Mouse (Mus musculus) WW6 (cell line): Measurements from ENCODE around the gene Zfp444.

Experiments
- DNase-seq: peaks from one replicate; pipeline ENCODE4 v3.0.0-alpha.2; 2013; ENCODE audit warnings: low read depth, low spot score

Zfp444 gene

GRCm38 (mm10) chr7:6172006-6172649, at the start of gene Zfp444:
Gene Zfp444, plus strand, starts transcription at chr7:6172226.
- peak; percentile 98 for DNase-seq

DNA sequence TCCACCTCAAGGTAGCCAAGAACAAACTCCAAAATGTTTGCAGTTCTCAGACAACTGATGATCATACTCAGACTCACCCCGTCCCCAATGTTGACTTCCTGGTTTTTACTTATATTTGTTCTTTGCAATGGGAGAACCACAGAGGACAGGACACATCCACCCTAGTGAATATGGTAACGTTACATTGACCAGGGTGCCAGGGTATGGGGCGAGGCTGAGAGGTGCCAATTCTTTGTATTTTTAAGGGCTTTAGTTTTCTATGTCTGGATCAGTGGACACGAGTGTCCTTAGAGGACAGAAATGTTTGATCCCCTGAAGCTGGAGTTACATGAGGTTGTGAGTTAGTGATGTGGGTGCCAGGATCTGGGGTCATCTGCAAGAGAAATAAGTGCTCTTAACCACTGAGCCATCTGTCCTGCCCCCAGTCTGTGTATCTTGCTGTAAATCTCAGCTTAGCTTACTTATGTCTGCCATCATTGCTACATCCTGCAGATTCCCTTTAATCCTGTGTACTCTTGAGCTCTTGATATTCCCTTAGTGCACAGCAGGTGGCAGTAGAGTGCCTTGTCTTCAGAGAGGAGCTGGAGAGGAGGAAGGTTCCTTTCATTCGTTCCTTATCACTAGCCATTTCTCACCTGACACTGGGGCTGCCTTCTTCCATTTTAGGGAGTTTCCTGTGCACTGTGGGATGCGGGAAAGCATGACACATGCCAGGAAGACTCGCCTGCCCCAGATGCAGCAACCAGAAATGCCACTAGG, 45.2 kb upstream of the Zfp444 start:
- peak; percentile 43 for DNase-seq

GRCm38 (mm10) chr7:6130346-6130745, 41.7 kb upstream of the Zfp444 start:
- no peak for DNase-seq

DNA sequence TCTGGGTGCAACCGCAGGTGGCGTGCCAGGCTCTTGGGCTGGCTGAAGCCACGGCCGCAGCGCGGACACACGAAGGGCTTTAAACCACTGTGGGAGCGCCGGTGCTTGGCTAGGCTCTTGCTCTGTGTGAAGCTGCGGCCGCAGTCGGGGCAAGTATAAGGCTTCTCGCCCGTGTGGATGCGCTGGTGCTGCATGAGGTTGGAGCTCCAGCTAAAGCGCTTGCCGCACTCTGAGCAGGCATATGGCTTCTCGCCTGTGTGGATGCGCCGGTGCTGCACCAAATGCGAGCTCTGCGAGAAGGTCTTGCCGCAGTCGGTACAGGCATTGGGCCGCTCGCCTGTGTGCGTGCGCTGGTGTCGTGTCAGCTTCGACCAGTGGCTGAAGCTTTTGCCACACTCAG, 39.4 kb upstream of the Zfp444 start:
- DNase-seq: peak; percentile 28

GRCm38 (mm10) chr7:6136497-6136896, 35.5 kb upstream of the Zfp444 start:
- no peak for DNase-seq

DNA sequence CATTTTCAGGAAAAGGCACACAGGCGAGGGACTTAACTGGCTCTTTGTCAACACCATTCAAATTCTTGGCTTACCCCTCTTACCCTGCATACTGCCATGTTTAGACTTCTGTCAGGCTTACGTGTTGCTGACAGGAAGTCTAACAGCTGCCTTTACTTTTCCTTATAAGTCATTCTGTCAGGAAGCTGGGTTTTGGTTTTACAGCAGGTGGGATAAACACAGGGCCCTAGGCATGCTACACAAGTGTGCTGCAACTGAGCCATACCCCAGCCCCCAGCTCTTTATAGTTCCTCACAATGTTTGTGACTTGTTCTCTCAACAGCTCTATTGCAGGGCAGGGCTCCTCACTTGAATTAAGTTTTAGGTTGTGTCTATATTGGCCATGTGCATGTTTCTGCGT, 32.7 kb upstream of the Zfp444 start:
- no peak for DNase-seq

- DNase-seq: no peak
These were observed 28.0 kb upstream of the Zfp444 start for GRCm38 (mm10) chr7:6143991-6144531.

DNA sequence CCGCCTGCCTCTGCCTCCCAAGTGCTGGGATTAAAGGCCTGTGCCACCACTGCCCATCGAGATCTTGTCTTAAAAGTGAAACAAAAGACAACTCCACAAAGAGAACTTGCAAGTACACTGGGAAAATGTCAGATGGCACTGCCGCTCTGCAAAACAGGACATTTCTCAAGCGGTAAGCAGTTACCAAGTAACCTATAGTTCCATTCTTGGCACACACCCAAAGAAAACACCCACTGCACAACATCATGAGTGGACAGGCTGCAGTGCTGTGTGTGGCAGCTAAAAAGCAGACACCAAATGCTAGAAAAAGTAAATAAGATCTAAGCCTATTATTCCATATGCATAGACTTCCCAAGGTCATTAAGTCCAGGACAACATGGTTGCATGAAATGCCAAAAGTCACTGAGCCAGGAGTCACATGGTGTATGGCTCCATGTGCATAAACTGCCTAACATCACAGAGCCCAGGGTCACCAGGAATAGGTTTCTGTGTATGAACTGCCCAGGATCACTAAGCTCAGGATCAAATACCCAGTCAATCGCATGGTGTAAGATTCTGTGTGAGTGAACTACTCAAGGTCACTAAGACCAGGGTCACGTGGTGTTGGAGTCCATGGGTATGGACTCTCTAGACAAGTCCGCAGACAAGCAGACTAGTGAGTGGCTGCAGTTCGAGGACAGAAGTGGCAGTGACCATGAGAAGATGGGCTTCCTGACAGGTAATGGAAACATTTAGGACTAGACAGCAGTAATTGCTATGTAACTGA, 26.4 kb upstream of the Zfp444 start:
- DNase-seq: no peak

DNA sequence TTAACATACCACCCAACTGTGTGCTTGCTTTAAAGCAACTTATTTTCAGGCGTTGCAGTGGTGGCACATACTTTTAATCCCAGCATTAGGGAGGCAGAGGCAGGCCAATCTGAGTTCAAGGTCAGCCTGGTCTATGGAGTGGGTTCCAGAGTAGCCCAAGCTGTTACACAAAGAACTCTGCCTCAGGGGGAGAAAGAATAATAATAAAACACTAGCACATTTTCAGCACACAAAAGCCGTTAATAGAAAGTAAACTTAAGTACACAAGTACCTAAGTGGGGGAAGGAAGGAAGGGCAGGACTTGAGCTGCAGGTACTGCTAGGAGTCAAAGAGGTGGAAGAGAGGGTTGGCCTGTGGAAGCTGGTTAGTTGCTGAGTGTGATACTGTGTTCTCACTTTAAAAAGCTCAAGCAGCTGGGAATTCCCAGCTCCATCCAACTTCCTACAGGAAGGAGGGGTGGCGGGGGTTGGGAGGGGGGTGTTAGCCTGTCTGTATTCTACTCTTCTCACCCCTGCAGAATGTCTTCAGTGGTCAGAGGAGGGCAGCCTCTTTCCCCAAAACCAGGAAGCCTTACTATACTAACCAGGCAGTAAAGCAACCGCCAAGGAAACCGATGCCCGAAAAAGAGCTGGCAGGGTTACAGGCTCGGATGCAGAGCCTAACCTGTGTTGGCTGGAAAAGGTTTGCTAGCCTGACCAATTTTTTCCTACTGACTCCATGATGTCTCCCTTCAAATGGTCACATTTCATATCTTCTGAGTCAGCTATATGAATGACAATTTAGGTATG, 25.6 kb upstream of the Zfp444 start:
- DNase-seq: no peak

- DNase-seq: no peak
These were observed 25.1 kb upstream of the Zfp444 start for GRCm38 (mm10) chr7:6146982-6147325.

- no peak for DNase-seq
These were observed 24.3 kb upstream of the Zfp444 start for GRCm38 (mm10) chr7:6147688-6148087.

DNA sequence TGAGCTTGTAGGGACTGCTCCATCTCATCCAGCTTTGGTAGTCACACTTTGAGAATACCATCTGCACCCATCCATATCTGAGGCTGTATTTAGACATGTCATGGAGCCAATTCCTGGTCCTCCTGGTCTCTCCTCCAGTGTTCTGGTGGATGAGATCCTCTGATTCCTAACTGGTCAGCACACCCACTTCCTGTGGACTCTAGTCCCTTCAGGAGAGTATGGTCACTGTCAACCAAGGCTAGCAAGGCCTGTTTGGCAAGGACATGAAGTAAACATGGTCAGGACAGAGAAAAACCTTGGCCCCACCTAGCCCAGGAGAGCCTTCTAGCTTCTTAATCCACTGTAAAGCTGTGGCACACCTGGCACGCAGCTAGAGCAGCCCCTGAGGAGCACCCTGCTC, 20.8 kb upstream of the Zfp444 start:
- DNase-seq: no peak

DNA sequence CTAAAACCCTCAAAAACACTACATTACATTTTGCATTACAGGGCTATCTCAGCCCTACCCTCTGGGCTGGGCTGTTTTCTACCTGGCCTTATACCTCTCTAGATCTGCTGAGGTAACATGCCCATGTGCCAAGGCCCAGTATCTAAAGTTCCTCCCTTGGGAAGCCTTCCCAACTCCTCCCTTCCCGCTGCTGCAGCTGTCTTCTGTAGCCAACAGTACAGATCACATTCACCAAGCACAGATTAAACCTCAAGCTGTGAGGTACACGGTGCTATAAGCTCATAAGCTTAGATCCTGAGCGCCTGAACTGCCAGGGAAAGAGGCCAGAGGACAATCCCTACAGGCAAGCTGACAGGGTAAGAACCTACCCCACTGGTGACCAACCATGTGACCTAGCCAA, 20.0 kb upstream of the Zfp444 start:
- no peak for DNase-seq

GRCm38 (mm10) chr7:6153131-6153530, 18.9 kb upstream of the Zfp444 start:
- no peak for DNase-seq

DNA sequence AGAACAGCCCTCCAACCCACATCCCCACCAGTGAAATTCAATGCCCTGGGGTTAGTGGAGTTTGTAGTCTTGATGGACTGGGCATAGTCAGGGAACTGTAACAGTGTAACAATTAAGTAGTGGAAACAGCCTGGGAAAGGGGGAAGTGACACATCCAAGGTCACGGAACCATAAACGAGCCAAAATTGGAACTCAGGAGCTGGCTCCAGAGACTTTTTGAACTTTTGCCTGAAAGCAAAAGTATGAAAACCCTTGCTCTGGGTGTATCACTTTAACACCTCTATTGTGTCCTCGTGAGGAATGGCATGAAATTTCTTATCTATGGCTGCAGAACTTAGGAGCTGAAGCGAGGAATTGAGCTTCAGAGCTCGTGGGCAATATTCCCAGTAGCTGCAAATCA, 17.9 kb upstream of the Zfp444 start:
- DNase-seq: no peak

DNA sequence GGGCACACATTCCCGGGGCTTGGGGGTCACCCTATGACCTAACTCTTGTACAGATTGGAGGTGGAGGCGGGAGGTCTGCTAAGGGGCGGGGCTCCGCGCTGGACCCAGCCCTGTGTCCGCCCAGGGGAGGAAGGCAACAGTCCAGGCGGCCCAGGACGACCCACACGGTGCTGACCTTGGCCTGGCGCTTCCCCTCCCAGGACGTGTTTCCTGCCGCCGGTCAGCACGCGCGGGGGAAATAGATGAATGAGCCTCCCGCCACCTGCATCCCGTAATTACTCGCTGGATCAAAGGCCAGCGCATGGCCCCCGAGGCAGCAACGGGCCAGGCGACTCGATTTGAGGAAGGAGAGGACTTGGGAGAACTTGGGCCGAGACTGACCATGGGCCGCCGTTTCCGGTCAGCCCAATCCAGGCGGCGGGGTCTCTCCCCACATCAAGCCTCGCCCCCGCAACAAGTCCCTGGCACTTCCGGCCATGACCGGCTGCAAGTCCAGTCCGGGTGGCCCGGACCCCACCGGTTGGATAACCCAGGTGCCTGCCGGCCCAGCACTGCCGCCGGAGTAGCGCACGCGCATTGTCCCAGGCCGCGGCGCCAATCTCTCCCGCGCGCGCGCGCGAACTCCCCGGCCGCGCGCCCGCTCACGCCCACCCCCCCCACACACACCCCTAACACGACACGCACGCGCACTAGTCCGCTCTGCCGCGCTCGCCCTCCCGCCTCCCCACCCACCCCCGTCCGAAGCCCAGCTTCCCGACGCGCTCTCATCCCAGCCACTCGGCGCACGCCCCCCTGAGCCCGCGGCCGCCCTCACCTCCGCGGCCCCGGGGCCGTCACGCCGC, 16.8 kb upstream of the Zfp444 start:
- peak; percentile 43 for DNase-seq

GRCm38 (mm10) chr7:6155901-6156411, 16.1 kb upstream of the Zfp444 start, which contains the start of gene Zfp787:
Gene Zfp787, minus strand, starts transcription at chr7:6155997.
- peak; percentile 91 for DNase-seq

GRCm38 (mm10) chr7:6156901-6157472, 15.0 kb upstream of the Zfp444 start:
- DNase-seq: no peak

DNA sequence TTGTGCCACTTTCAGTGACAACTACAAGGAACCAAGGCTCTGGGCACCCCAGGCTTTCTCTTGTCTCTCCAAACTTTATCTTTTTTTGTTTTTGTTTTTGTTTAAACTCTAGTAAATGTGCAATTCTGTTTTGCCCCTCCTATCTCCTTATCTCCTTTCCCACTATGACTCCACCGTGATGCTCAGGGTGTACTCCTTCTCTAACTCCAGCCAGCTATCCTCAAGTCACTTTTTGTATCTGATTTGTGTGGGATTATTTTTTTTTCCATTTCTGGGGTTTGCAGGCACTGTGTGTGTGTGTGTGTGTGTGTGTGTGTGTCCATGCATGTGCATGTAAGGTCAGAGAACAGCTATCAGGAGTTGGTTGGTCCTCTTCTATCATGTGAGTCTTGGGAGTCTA, 14.5 kb upstream of the Zfp444 start:
- DNase-seq: no peak

- DNase-seq: no peak
These were observed 12.4 kb upstream of the Zfp444 start for GRCm38 (mm10) chr7:6159604-6160003.
